In the genomic region with DNA sequence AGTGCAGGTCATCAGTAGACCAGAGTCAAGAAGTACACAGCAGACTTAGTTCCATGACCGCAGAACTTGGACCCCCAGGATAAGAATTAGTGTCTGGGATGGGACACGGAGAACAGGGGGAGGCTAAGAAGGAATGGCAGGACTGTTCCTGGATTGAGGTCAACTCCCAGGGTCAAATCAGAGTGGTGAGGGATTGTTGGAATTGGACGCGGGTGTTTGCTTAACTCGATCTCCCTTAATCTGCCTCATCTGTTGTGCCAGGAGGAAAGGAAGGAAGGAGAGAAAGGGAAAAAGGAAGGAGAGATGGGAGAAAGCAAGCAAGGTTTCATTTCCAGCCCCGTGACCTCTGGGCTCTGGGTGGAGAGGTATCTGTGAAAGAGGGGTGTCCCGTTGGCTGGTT, we compare ENCODE assay signal across 9 mouse cellular contexts. TPM values are rescaled to one million over a fixed set of nuclear protein-coding genes. Genes with fewer than 3 reads are reported as not detected.
DNase-seq lines count a peak whose midpoint lies in the region; ATAC-seq lines count a peak whose summit lies in the region.
"Had no signal": no experiment of that assay in that cellular context is flagged by ENCODE, and none has a peak within 500 bp of the region (broad histone marks: within the 10 kb centered on the region; RNA-seq: fewer than 3 reads in every experiment).

A gene (plus strand): TSS at position 301 of the 400 bp plus-strand sequence.

- H3K9me3 ChIP-seq in neural tube, embryonic 11.5 days (ENCODE audit: control insufficient read depth, low read length): no peaks in the 10 kb centered on the region
- no peaks in the 10 kb centered on the region for H3K9me3 ChIP-seq in limb, embryonic 11.5 days (ENCODE audit: control insufficient read depth, low read length)
- no peaks in the 10 kb centered on the region for H3K9me3 ChIP-seq in stomach, embryonic 15.5 days

- peak within 1 kb of the TSS; percentile 59 for H3K4me2 ChIP-seq in neural tube, embryonic 11.5 days (ENCODE audit: low read depth)
- peak within 1 kb of the TSS; percentile 93 for H3K4me2 ChIP-seq in limb, embryonic 11.5 days (ENCODE audit: low read depth, severe bottlenecking)
- peak within 1 kb of the TSS; percentile 57 for H3K4me2 ChIP-seq in stomach, embryonic 15.5 days

- H3K27me3 ChIP-seq in neural tube, embryonic 11.5 days (ENCODE audit: control insufficient read depth, insufficient read depth, low read length): no peaks in the 10 kb centered on the region
- H3K27me3 ChIP-seq in limb, embryonic 11.5 days (ENCODE audit: control insufficient read depth, insufficient read depth, low read length): no peaks in the 10 kb centered on the region
- H3K27me3 ChIP-seq in stomach, embryonic 15.5 days (replicated peaks): no peaks in the 10 kb centered on the region

- H3K36me3 ChIP-seq in neural tube, embryonic 11.5 days (ENCODE audit: control insufficient read depth, insufficient read depth, low read length): peaks cover 21% of the 10 kb centered on the region
- H3K36me3 ChIP-seq in limb, embryonic 11.5 days (ENCODE audit: control insufficient read depth, insufficient read depth, low read length): peaks cover 30% of the 10 kb centered on the region
- peaks cover 38% of the 10 kb centered on the region for H3K36me3 ChIP-seq in stomach, embryonic 15.5 days

- no peak for DNase-seq in adrenal gland, adult 2 months
- no peak for DNase-seq in adrenal gland, adult 18-20 months (ENCODE audit: low spot score in 2 of 2)
- DNase-seq in neural tube, embryonic 11.5 days (ENCODE audit: low spot score): no peak
- no peak for DNase-seq in neural tube, embryonic 10.5 days (ENCODE audit: extremely low spot score, low spot score)
- DNase-seq in limb, embryonic 11.5 days (ENCODE audit: low spot score): no peak
- DNase-seq in cerebellum, postnatal 36 days: no peak
- no peak for DNase-seq in B cell, adult 2 months

- 29% methylated on average over 7 of the region's 7 CpGs for WGBS in neural tube, embryonic 11.5 days
- 14% methylated on average over 7 of the region's 7 CpGs for WGBS in limb, embryonic 11.5 days
- WGBS in stomach, embryonic 15.5 days: 12% methylated on average over 7 of the region's 7 CpGs

- ATAC-seq in neural tube, embryonic 11.5 days (ENCODE audit: insufficient read depth, low FRiP score, low TSS enrichment): no peak
- ATAC-seq in limb, embryonic 11.5 days (ENCODE audit: insufficient number of reproducible peaks, low FRiP score, low TSS enrichment, low read depth): no peak
- ATAC-seq in stomach, embryonic 15.5 days (ENCODE audit: insufficient read depth, low FRiP score, low read depth): no peak

- H3K4me1 ChIP-seq in neural tube, embryonic 11.5 days (ENCODE audit: control insufficient read depth, insufficient read depth, low read length): peaks cover 20% of the 10 kb centered on the region
- peaks cover 17% of the 10 kb centered on the region for H3K4me1 ChIP-seq in limb, embryonic 11.5 days (ENCODE audit: control insufficient read depth, insufficient read depth, low read length)
- peaks cover 14% of the 10 kb centered on the region; the same call in 1 of the 2 replicates for H3K4me1 ChIP-seq in stomach, embryonic 15.5 days

- H3K9ac ChIP-seq in neural tube, embryonic 11.5 days (ENCODE audit: low read length): peak within 1 kb of the TSS; percentile 84
- peak within 1 kb of the TSS; percentile 75 for H3K9ac ChIP-seq in limb, embryonic 11.5 days (ENCODE audit: low read length)
- peak within 1 kb of the TSS; percentile 55 for H3K9ac ChIP-seq in stomach, embryonic 15.5 days

- peak within 1 kb of the TSS; percentile 56 for H3K4me3 ChIP-seq in neural tube, embryonic 11.5 days (ENCODE audit: low read depth, low read length)
- H3K4me3 ChIP-seq in limb, embryonic 11.5 days (ENCODE audit: low read depth, low read length): peak within 1 kb of the TSS; percentile 54
- peak within 1 kb of the TSS; percentile 63 for H3K4me3 ChIP-seq in stomach, embryonic 15.5 days (replicated peaks)

- peak within 1 kb of the TSS; percentile 51 for H3K27ac ChIP-seq in neural tube, embryonic 11.5 days (ENCODE audit: low read depth, low read length)
- peak within 1 kb of the TSS; percentile 74 for H3K27ac ChIP-seq in limb, embryonic 11.5 days (replicated peaks; ENCODE audit: low read depth, low read length)
- H3K27ac ChIP-seq in stomach, embryonic 15.5 days: peak within 1 kb of the TSS; percentile 83

RNA-seq across cellular contexts. Expression of the gene that starts here (rescaled TPM):
- total RNA-seq in adrenal gland, adult 2 months (2021): 10 to 100 TPM in 1 of 2 experiments, 1 to 10 TPM in 1; 5.7 to 11.1 TPM
- polyA plus RNA-seq in adrenal gland, adult 2 months (2012; rRNA removed): 37.8 and 42.4 TPM in 2 replicates
- 1 to 10 TPM; 6.4 to 6.6 TPM for total RNA-seq in adrenal gland, adult 18-20 months (2021)
- polyA plus RNA-seq in neural tube, embryonic 11.5 days (2014; fragmentation: Nextera tagmentation; extraction: Ambion mirVana): 279 and 295 TPM in 2 replicates
- polyA plus RNA-seq in limb, embryonic 11.5 days (2014; fragmentation: Nextera tagmentation; extraction: Ambion mirVana): 485 and 517 TPM in 2 replicates
- 418 and 436 TPM in 2 replicates for polyA plus RNA-seq in stomach, embryonic 15.5 days (2015; fragmentation: Nextera tagmentation; extraction: Ambion mirVana)
- total RNA-seq: common myeloid progenitor, adult 5-6 weeks had no signal
